Mouse (Mus musculus) ovary, postnatal 10 days (tissue): ENCODE measurements around the gene S1pr1.

ENCODE experiments used
- DNase-seq: peaks from one replicate; pipeline ENCODE4 v3.0.0; 2022; ENCODE audit warnings: low spot score

The S1pr1 gene

DNA sequence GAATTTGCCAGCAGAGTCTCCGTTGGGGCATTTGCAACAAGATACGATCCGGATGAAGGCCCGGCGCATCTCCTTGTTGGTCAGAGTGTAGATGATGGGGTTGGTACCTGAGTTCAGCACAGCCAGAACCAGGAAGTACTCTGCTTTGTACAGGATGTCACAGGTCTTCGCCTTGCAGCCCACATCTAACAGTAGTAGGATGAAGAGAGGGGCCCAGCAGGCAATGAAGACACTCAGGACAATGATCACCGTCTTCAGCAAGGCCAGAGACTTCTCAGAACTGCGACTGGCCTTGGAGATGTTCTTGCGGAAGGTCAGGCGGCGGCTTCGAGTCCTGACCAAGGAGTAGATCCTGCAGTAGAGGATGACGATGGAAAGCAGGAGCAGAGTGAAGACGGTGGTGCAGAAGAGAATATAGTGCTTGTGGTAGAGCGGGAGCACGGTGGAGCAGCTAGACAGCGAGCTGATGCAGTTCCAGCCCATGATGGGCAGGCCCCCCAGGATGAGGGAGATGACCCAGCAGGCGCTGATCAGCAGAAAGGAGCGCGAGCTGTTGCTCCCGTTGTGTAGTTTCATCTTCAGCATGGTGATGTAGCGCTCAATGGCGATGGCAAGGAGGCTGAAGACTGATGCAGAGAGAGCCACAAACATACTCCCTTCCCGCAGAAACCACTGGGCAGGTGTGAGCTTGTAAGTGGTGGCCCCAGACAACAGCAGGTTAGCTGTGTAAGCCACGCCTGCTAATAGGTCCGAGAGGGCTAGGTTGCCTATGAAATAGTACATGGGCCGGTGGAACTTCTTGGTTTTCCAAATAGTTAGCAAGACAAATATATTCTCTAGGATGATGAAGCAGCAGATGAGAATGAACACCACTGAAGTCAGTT, 2.7 kb downstream of the S1pr1 start:
- DNase-seq = no peak

DNA sequence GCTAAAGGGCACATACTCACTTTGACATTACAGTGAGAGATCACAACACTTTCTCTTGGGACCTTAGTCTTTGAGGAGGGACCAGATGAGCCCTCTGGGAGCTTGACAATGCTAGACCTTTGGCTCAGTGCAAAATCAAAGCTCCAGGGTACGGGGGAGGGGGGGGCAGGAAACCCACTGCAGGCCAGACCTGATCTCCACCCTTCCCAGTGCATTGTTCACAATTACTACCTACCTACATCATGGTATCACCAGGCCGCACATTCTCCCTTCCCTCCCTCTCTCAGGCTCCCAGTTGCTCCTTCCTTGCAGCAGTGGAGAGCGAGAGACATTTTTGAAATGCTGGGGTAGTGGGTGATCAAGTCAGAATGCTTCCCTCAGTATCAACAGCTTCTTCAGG, 3.5 kb downstream of the S1pr1 start:
- DNase-seq = no peak

DNA sequence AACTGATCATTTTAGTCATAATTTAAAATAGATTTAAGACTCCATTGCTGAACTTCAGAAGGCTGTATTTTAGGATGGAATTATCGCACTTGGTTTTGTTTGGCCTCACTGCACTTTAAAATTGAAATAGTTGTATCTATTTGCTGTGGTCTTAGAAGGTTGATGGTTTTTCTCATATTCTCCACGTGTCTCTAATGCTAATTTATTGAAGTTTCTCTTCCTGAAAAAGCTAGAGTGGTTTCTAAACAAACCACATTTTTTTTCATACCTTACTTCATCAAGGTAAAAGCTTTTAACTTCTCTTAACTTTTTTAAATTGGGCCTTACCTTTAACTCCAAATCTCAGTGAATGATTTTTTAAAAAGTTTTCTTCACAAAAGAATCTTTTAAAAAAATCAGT, 4.8 kb downstream of the S1pr1 start:
- DNase-seq = no peak

DNA sequence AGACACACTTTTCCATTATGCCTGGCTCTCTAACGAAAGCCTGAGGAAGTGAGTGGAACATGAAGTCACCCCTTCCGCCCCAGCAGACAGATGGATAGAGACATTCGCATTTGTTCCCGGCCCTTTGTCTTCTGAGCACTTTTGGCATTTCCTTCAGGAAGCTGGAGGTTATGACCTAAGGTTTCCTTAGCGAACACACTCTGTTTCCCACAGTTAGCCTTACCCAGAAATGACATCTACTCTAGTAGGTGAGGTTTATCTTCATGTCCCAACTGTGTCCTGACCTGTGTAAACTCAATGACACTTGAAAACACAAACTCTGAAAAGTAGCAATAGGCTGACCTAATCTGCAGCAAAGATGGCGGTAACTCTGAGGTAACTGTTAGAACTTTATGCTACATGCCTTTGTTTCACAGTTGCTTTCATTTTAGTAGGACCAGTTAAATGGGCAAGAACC, 5.7 kb downstream of the S1pr1 start:
- DNase-seq = no peak

DNA sequence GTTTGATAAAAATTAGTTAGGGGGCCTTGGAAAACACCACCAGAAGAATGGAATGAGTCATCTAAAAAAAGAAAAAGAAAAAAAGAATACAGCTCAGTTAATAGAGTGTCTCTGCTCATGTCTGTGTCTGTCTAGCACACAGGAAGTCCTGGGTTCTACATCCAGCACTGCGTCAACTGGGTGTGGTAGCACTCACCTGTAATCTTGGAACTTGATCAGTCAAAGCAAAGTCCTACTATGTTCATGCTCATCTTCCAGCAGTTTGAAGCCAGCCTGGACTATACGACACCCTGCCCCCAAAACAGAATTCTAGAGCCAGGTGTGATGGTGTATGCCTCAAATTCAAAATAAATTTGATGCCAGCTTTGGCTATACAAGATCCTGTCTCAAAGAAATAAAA, 8.1 kb downstream of the S1pr1 start:
- DNase-seq = no peak

DNA sequence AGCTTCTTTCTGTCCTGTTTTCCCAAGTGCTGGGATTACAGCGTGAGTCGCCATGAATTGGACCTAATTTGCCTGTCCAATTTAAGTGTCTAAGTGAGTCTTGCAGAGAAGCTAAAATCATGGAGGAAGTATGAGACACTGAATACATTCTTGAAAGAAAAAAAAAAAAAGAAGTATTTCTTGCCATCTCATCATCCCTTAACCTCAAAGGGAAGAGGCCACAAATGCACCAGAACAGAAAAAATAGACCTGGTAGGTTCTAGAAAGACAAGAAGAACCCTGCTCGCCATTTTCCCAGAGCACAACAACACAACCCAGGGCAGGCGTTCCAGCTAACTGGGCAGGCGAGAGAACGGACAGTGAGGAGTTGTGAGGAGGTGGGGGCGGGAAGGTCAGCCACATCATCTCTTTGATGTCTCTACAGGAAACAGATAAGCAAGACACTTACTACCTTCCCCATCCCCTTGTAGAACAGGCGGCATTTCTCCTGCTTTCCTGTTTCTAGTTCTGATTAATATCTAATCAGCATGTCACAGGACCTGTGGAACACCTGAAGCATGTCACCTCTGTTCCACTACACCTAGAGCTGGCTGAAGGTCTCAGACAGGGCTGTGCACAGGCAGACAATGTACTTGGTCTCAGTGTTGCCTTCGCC, 10.5 kb downstream of the S1pr1 start:
- no peak for DNase-seq

DNA sequence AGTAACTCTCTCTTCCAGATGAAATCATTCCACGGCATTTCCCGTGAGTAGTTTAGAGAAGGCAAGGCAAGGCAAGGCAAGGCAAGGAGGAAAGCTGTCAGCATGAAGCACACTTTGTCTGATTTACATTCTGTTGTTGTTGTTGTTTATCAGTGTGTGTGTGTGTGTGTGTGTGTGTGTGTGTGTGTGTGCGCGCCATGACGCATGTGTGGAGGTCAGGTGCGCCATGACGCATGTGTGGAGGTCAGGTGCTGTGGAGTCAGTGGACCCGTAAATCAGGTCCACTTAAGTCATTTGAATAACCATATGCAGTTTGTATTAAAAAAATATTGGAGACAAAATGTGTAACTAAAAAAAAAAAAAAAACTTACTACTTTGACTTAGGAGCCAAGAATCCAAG, 11.2 kb downstream of the S1pr1 start:
- DNase-seq = no peak

DNA sequence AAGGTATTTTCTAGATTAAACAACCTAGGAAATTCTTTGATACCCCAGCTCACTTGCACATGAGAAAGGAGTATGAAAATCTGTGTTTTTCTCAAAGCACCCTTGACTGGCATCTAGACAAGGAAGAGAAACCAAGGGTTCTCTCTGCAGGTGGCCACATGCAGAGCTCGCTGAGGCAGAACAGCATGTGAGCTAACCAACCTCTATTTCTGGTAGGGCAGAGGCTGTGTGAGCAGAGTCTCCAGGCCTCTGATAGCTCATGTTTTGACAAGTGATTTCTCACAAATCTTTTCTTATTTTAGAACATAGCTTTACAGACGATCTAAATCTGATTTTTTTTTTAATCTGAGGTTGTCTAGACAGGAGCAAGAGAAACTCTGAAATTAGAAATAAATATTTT, 12.8 kb downstream of the S1pr1 start:
- no peak for DNase-seq

DNA sequence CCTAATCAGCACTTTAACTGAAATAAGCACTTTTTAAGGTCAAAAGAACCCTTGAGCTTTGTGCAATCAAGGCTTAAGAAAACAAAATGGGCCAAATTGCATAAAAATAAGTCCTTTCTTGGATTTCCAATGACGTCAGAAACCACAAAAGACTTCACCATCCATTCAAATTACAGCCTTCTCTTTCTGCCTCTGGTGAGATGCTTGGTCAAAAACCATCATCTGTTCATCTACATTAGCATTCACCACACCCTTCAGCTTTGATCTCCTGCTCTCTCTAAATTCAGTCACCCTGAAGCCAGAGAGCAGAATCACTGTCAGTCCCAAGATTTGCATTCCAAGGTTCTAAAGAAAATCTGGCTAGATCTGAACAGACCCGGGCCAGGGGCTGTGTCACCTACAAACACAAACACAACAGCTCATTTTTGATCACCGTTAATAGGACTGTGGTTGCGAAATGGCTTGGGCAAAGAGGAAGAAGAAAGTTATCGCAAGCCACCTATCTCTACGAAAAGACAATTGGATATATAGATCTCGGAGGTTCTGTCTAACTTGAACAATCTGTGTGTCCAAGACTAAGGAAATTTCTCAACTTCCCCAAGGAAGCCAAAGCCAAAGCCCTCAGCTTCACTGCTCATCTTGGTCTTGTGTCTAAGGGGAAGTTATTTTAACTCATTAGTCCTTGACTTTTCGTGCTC, 19.5 kb downstream of the S1pr1 start:
- no peak for DNase-seq

DNA sequence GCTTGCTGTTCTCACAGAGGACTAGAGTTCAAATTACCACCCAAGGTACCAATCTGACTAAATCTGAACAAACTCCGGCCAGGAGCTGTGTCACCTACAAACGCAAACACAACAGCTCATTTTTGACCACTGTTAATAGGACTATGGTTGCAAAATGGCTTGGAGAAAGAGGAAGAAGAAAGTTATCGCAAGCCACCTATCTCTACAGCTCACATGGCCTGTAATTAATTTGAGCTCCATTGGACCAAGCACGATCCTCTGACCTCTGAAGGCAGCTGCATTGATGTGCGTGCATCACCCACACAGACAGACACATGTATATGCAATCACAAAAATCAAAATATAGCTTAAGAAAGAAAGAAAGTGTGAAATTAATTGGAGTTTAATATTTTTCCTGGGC, 20.7 kb downstream of the S1pr1 start:
- no peak for DNase-seq

DNA sequence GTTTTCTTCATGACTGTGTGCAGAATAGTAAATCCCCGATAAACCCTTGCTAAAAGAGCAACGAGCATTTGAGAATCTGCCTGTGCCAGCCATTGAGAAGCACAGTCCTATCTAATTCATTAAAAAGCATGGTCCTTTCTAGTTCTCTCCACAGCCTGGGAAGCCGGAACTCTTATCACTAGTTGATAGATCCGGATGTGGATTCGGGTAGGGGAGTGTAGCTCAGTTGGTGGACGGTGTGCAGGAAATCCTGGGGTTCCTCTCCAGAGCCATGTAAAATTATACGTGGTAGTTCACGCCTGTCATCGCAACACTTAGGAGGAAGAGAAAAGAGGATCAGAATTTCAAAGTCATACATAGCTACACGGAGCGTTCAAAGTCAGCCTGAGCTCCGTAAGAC, 21.5 kb downstream of the S1pr1 start:
- DNase-seq = no peak

DNA sequence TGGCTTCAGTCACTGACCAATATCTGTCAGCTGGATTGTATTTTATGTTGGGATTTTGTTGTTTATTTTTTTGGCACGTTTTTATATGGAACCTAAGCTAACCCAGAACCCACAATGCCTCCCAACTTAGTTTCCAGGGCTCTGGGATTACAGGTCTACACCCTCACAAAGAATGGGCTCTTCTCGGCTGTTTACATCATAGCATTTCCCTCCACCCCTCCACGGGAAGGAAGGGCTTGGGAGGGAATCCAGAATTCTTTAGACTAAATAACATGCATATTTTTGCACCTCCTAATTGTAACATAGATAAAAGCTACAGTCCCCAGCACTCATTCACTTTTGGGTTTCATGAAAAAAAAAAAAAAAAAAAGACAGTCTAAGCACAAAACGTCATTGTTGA, 22.0 kb downstream of the S1pr1 start:
- DNase-seq = no peak

DNA sequence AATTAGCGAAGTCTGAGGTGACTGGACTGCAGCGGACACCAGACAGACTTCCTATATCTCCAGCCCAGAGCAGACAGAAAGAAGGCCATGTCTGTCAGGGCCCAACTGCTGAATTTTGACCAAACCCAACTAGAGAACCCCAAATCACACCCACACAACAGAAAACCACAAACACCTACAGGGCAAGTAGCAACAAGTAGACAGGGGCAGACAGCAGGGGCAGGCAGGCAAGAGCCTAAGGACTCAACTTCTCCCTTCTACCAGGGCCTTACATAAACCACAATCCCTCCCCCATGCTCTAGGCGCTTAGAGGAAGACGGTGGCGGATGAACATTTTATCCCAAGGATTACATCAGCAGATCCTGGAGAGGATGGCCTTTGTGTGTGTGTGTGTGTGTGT, 22.5 kb downstream of the S1pr1 start:
- DNase-seq = no peak

DNA sequence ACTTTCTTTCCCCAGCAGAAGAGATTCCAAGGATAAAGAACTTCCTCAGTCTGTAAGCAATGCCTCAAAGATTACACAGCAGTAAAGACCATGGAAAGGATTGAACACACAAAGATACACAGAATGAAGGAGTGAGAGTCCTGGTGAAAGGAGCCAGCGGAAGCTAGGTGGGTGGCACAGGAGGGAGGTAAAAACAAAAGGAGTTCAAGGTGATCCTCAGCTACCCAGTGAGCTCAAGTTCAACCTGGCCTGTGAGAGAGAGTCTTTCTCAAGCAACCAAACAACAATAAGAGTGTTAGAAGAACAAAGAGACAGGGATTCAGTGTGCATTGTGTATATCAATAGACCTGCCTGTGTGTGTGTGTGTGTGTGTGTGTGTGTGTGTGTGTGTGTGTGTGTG, 25.0 kb downstream of the S1pr1 start:
- no peak for DNase-seq

DNA sequence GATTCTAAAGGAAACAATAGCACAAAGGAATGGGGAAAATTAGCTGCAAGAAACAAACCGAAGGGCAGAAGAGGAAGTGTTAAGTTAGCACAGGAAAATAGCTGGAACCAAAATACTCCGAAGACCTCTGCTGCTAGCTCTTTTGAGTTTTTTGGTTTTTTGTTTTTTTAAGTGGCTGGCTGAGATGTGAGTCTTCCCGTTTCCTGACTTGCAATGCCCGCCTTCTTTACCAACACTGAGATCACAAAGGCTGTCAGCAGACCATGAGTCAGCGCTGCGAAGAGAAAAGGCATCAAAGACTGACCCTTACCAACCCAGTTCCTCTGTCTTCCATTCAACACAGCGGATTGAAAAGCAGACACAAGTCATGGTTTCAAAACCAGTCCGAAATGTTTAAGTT, 25.5 kb downstream of the S1pr1 start:
- DNase-seq = no peak

DNA sequence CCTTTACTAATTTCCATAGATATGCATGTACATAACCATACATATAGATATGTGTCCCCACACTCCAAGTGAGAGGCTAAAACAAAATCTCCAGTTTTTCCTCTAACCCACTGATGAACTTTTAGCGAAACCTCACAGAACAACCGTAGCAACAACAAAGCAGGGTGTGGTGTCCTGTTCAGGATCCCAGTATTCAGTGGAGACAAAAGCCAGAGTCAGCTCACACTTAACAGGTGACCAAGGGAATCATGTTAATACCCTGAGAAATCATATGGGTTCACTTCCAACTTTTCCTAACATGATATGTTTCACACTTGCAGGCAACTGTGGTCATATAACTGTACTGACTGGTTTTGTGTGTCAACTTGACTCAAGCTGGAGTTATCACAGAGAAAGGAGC, 27.1 kb downstream of the S1pr1 start:
- no peak for DNase-seq

DNA sequence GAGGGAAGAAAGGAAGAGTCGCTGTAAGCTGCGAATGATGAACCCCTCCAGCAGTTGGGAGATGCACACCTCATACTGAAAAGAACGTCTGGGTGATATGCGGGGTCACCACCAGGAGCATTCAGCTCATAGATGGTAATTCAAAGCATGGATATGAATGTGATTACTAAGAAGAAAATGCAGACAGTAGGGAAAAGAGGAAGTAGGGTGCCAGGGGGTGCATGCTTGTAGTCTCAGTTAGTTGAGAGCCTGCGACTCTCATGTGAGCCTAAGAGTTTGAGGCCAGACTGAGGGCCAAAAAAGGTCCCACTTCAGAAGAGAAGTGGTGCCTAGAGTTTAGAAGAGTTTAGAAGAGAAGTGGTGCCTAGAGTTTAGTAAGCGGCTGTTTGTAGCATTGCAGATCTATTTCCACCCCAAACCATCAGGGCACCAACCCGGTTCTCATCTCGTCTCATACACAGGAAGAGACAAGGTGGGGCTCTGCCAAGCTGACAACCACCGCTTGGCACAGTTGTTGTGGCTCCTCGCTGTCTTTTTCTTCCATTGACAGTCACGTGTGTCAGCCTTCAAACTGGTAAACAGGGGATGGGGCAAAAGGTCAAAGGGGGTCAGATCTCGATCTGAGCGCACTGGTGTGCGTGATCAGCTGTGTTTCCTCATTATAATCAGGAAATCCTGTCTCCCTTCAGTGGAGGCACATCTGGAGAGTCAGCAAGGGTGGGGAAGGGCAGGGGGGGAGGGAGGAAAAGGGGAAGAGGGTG, 32.4 kb downstream of the S1pr1 start:
- DNase-seq = no peak

DNA sequence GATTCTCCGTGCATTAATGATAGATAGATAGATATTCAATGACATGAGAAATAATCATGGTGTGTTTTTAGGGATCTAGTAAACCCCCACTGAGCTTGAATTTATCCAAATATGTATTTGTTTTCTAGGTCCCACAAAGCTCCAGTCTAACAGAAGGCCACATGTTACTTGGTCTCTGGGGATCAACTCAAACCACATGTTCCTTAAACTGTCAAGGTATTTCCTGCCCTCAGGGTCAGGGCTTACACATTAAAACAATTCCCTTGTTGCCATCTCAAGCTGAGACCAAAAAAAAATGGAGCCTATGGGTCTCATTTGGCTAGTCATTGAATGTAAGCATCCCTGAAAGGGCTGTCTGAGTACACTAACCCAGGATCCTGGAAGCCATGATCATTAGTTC, 33.7 kb downstream of the S1pr1 start:
- no peak for DNase-seq

DNA sequence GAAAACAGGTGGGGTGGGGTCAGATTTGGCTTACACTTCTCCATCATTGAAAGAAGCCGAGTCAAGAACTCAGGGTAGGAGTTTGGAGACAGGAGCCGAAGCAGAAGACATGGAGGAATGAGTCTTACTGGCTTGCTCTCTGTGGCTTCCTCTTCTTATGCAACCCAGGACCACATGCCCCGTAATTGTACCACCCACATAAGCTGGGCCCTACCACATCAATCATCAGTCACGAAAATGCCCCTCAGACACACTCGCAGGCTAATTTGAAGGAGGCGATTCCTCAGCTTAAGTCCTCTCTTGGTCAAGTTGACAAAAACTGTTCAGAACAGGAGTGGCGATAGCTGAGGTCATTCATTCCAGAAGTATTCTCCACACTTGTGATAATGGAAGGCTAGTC, 35.9 kb downstream of the S1pr1 start:
- no peak for DNase-seq

DNA sequence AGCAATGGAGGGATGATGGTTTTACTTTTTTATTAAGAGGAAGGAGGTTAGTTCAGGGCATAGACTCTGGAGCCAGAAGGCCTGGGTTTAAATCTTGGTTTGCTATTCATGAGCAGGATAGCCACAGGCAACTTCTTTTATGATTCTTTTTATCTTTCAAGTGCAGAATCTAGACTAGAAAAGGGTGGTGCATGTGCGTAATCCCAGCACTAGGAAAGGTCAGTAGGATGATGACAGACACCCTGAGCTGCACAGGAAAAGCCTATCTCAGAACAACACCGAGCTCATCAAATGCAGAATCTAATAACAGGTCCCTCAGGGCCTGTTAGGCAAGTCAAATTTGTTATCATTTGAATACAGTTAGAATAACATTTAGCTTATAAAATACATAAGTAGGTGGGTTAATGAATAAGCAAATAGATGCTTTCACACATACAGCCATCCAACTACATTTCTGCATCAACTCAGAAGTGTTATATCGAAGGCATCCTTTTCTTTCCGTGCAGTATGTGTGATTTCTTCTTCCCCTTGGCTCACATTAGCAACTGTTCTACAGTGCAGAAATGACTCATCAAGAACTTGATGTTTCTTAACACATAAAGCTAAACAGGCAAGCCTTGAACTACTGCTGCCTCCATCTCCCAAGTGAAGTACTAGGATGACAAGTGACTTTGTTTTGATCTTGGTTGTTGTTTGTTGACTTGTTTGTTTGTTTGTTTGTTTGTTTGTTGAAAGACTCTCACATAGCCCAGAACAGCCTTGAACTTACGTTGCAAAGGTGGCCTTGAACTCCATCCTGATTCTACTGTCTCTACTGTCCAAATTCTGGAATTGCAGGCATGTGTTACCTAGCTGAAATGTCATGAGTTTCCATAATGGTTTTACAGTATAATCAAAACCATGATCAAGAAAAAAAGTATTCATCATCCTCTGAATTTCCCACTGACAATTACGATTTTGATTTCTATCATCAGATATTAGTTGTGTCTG, 39.0 kb downstream of the S1pr1 start:
- no peak for DNase-seq

DNA sequence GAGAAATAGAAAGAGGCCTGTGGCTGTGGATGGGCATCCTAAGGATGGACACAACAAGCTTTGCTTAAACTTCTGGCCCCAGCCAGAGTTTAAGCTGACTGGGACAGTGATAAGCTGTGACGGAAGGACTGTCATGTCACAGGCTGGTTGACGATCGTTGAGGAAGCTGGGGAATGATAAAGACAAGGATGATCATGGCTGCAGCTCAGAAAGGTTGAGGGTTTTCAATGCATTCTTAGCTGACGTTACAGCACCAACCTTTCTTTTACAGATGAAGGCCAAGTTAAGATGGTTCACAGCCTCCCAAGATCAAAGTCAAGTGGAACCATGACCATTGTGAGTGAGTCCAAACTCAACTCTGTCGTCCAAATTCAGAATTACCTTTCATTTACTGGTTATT, 40.2 kb downstream of the S1pr1 start:
- DNase-seq = no peak
